Mouse (Mus musculus): ENCODE results near the gene Nln. TPM values are rescaled to one million over a fixed set of nuclear protein-coding genes. Genes with fewer than 3 reads are reported as not detected.

Nln gene
- total and polyA plus RNA-seq, 3 experiments, result 15.4 to 229 (median 16.1) TPM

DNA sequence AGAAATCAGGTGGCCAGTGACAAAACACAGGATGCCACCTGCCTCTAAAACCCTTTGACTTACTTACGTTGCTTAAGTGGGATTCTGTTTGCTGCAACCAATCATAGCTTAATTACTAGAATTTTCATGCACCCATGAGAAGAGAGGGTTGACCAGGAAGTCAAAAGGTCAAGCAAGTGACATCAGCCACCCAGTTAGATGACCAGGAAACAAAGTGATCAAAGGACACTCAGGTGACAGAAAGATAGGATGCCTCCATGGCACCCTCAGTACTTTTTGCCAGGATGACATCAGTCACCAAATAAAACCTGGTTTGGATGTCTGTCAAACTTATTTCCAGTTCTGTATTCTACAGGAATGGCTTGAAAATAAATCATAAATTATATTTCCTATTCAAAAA, 49.2 kb downstream of the Nln start:
- peaks cover 0 to 4% of the 10 kb centered on the region in 2 experiments; a peak in 2 of 4 replicates for H3K36me3 ChIP-seq (ENCODE audit: control insufficient read depth in 1 of 2, insufficient read depth in 2 of 2, low read length in 2 of 2)
- no peak overlapping the region for H3K9ac ChIP-seq (ENCODE audit: control insufficient read depth, low read depth, low read length, poor library complexity, severe bottlenecking)
- H3K27me3 ChIP-seq (ENCODE audit: control insufficient read depth in 1 of 2, insufficient read depth in 2 of 2, low read length in 2 of 2), result no peaks in the 10 kb centered on the region
- no peak for TF ChIP-seq MXI1 (IDR thresholded peaks at IDR 0.05; ENCODE audit: low read depth, low read length)
- no peak for TF ChIP-seq EP300 (IDR thresholded peaks at IDR 0.05; ENCODE audit: low read depth in 1 of 2, low read length in 2 of 2)
- TF ChIP-seq ZKSCAN1 (IDR thresholded peaks at IDR 0.05; ENCODE audit: low read depth, low read length), result no peak
- no peak for TF ChIP-seq CHD1 (IDR thresholded peaks at IDR 0.05; ENCODE audit: low read depth, low read length)
- TF ChIP-seq MYB (IDR thresholded peaks at IDR 0.05; ENCODE audit: low read depth, low read length), result no peak
- TF ChIP-seq ELF1 (IDR thresholded peaks at IDR 0.05; ENCODE audit: low read depth, low read length), result no peak
- TF ChIP-seq TBP (IDR thresholded peaks at IDR 0.05; ENCODE audit: low read depth, low read length), result no peak
- TF ChIP-seq BHLHE40 (IDR thresholded peaks at IDR 0.05; ENCODE audit: borderline replicate concordance, low read depth, low read length), result no peak
- TF ChIP-seq TCF12 (IDR thresholded peaks at IDR 0.05; ENCODE audit: low read depth, low read length), result no peak
- TF ChIP-seq UBTF (IDR thresholded peaks at IDR 0.05; ENCODE audit: borderline replicate concordance, insufficient read depth, low read depth, low read length), result no peak
- TF ChIP-seq KAT2A (conservative IDR thresholded peaks at IDR 0.05; ENCODE audit: low read depth, low read length), result no peak
- TF ChIP-seq POLR2AphosphoS5 (IDR thresholded peaks at IDR 0.05; ENCODE audit: borderline replicate concordance, low read depth, low read length), result no peak
- no peak for TF ChIP-seq CTCF (IDR thresholded peaks at IDR 0.05 in 2 of 3, conservative IDR thresholded peaks at IDR 0.05 in 1 of 3; ENCODE audit: control insufficient read depth in 1 of 3, insufficient read depth in 1 of 3, low read depth in 2 of 3, low read length in 3 of 3, poor library complexity in 1 of 3, severe bottlenecking in 1 of 3)
- TF ChIP-seq NELFE (IDR thresholded peaks at IDR 0.05; ENCODE audit: low read depth, low read length), result no peak
- TF ChIP-seq HCFC1 (IDR thresholded peaks at IDR 0.05; ENCODE audit: low read depth, low read length), result no peak
- TF ChIP-seq TAL1 (IDR thresholded peaks at IDR 0.05; ENCODE audit: low read length), result no peak
- DNase-seq (ENCODE audit: low read depth, low spot score), result no peak
- no peaks in the 10 kb centered on the region for H3K79me2 ChIP-seq (ENCODE audit: control insufficient read depth, insufficient read depth, low read length, poor library complexity)
- no peak overlapping the region for H3K4me3 ChIP-seq (ENCODE audit: control insufficient read depth in 1 of 2, insufficient read depth in 1 of 2, low read depth in 2 of 2, low read length in 2 of 2)
- peaks cover 0 to 2% of the 10 kb centered on the region in 2 experiments; a peak in 1 of 4 replicates for H3K4me1 ChIP-seq (ENCODE audit: control insufficient read depth in 1 of 2, insufficient read depth in 2 of 2, low read length in 2 of 2)
- no peaks in the 10 kb centered on the region for H3K9me3 ChIP-seq (replicated peaks; ENCODE audit: insufficient read depth, low read length)
- H3K27ac ChIP-seq (ENCODE audit: control insufficient read depth, low read depth, low read length), result no peak overlapping the region

DNA sequence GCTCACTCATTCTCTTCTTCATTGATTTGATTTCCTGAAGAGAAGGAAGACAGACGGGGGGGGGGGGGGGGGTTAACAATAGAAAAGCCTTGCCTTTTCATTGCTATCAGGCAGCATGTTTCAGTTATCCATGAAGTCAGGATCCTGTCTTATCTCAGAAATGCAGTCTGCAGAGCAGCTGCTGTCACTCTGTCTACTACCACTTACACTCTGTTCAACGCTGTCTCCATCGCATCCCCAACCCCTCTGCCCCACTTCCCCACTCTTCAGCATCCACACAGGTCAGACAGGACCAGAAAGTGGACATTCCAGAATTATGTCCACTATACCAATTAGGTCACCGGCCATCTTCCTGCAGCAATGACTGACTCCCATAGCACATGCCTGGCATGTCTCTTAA, 49.9 kb downstream of the Nln start:
- Histone ChIP-seq H3K36me3 (ENCODE audit: control insufficient read depth in 1 of 2, insufficient read depth in 2 of 2, low read length in 2 of 2) (peaks cover 0 to 4% of the 10 kb centered on the region in 2 experiments; a peak in 2 of 4 replicates), H3K27ac (ENCODE audit: control insufficient read depth, low read depth, low read length) (no peak overlapping the region), H3K9me3 (replicated peaks; ENCODE audit: insufficient read depth, low read length) (no peaks in the 10 kb centered on the region), H3K4me3 (ENCODE audit: control insufficient read depth in 1 of 2, insufficient read depth in 1 of 2, low read depth in 2 of 2, low read length in 2 of 2) (no peak overlapping the region), H3K4me1 (ENCODE audit: control insufficient read depth in 1 of 2, insufficient read depth in 2 of 2, low read length in 2 of 2) (peaks cover 0 to 2% of the 10 kb centered on the region in 2 experiments; a peak in 1 of 4 replicates), H3K79me2 (ENCODE audit: control insufficient read depth, insufficient read depth, low read length, poor library complexity) (no peaks in the 10 kb centered on the region), H3K27me3 (ENCODE audit: control insufficient read depth in 1 of 2, insufficient read depth in 2 of 2, low read length in 2 of 2) (no peaks in the 10 kb centered on the region), H3K9ac (ENCODE audit: control insufficient read depth, low read depth, low read length, poor library complexity, severe bottlenecking) (no peak overlapping the region)
- TF ChIP-seq TCF12 (IDR thresholded peaks at IDR 0.05; ENCODE audit: low read depth, low read length) (0 out of 2 replicates have a peak, but pooled peaks have one; percentile 36), ETS1 (IDR thresholded peaks at IDR 0.05; ENCODE audit: low read depth, low read length) (peak; percentile 23; the same call in 1 of the 2 replicates), GATA1 (IDR thresholded peaks at IDR 0.05; ENCODE audit: low read depth, low read length) (peak; percentile 39), POLR2AphosphoS5 (IDR thresholded peaks at IDR 0.05; ENCODE audit: borderline replicate concordance, low read depth, low read length) (no peak), TBP (IDR thresholded peaks at IDR 0.05; ENCODE audit: low read depth, low read length) (no peak)
- no peak for DNase-seq (ENCODE audit: low read depth, low spot score)

Data from MEL (cell line).